Mouse (Mus musculus): Measurements from ENCODE around the gene B230118H07Rik.

DNA sequence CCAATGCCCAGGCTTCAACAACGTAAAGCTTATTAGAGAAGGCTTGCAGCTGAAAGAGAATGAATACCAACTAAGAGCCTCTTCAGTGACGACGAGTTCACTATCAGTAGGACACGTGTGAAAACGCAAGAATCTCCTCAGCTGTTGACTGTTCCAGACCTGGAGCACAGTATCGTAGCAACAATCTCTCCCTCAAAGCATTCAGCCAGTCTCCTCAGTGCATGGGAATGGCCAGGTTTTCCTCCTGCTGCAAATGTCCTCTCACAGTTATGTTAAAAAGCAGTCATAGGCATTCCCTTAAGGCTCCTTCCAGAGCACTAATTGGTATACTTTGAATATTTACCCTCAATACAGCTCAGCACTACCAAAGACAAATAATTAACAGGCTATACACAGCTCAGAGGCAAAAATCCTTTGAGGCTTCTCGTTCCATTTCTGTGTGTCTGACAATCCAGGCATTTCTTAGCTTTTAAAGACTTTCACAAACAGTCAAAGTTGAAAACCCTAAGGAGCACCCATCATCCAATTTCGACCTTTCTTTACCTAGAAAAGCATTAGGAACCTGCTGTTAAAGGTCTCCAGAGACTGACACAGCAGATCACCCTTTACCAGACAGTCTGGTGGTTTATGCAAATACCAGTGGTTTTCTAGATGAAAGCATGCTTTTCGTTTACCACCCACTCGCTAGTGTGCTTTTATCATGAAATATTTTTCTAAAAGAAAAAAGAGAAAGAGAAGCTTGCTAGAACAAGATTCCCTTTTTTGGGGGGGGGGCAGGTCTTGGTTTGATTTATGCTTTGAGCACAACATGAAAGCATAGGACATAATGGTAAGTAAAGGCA is 33.6 kb downstream of the B230118H07Rik start:
- no peak for TF ChIP-seq CTCF (IDR thresholded peaks at IDR 0.05; ENCODE audit: borderline replicate concordance, extremely low read depth, insufficient read depth, insufficient read length)
- no peak for TF ChIP-seq POLR2A (IDR thresholded peaks at IDR 0.05; ENCODE audit: borderline replicate concordance, extremely low read depth, insufficient read depth, insufficient read length, poor library complexity, severe bottlenecking)

All from brain, embryonic 14.5 days (tissue).